Mouse (Mus musculus) thymus, adult 2 months (tissue): ENCODE results near the gene Ypel1.

ENCODE experiments used
- CTCF ChIP-seq: fragments of 200-500 bp; IDR thresholded peaks from 2 replicates; pipeline ENCODE4 v1.5.1; 2012; ENCODE audit warnings: mild to moderate bottlenecking, control low read depth, low read length, moderate library complexity, borderline replicate concordance; ENCODE audit not compliant: control insufficient read depth, poor library complexity, insufficient read depth; ENCODE audit errors: extremely low read depth
- POLR2A ChIP-seq: fragments of 200-500 bp; IDR thresholded peaks from 2 replicates; pipeline ENCODE4 v1.6.1; 2012; ENCODE audit warnings: mild to moderate bottlenecking, low read length, control low read depth, moderate library complexity; ENCODE audit not compliant: control insufficient read depth, poor library complexity, insufficient read depth; ENCODE audit errors: extremely low read depth

DNA sequence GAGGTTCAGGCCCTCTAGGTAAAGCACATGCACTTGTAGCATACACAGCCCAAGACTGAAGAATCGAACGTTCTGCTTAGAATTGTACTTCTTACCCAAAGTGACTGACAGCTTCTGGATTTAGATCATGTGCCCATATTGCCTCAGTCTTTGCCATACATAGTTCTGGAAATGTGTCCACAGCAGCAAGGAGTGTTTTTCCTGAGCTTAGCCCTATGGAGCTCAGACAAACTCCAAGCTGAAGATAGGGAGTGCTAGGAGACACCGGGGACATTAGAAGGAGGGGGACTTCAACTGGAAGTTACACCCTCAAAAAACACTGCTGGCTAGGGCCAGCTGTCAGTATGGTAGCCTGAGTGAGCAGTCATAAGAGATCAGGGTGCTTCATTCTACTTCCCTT, 28.8 kb upstream of the Ypel1 start:
- TF ChIP-seq POLR2A: no peak
- TF ChIP-seq CTCF: no peak
